Mouse (Mus musculus): ENCODE results near the gene Ate1. TPM values are rescaled to one million over a fixed set of nuclear protein-coding genes. Genes with fewer than 3 reads are reported as not detected.
"Not testable (repeated sequence)": the region's sequence is repeated elsewhere in the genome, so short reads cannot be mapped to it uniquely, and the experiment has no call there.

Gene Ate1
- total RNA-seq, 2 experiments from 2014 or later: 71.0 to 72.3 TPM

DNA sequence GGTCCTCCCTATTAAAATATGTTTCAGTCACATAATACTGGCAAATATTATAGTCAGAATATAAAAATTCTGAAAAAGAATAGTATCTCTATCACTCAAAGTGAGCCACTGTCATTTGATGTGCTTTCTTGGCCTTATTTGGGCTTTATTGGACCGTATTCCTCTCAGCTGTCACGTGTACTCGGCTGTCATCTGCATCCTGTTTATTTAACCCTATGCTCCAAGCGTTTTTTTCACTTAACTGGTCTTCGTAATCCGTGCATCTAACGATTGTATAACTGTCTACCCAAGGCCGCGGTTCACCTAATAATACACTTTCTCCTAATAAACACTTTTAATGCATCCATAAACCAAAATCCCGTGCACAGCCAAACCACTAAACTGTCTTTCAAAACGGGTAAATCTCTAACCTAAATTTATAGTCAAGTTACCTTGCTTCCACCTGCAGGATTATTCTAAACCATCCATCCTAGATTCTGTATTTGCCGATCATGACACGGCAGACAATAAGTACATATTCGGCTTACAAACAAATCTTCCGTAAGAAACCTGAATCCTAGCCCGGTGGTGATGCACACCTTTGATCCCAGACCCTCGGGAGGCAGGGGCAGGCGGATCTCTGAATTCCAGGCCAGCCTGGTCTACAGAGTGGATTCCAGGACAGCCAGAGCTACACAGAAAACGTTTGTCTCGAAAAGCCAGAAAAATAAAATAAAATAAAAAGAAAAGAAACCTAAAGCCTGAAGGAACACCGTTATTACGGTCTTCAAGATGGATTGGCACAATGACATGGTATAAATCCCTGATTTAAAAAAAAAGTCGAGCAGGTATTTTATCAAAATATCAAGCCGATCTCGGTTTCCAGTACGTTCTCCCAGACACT, 1.7 kb downstream of the Ate1 start:
- DNase-seq (ENCODE audit: low spot score in 2 of 2): no peak
- no peak for TF ChIP-seq CTCF (conservative IDR thresholded peaks at IDR 0.05)
- Histone ChIP-seq H3K4me3 (peak overlapping the region; percentile 98), H3K27ac (peak overlapping the region; percentile 97)

DNA sequence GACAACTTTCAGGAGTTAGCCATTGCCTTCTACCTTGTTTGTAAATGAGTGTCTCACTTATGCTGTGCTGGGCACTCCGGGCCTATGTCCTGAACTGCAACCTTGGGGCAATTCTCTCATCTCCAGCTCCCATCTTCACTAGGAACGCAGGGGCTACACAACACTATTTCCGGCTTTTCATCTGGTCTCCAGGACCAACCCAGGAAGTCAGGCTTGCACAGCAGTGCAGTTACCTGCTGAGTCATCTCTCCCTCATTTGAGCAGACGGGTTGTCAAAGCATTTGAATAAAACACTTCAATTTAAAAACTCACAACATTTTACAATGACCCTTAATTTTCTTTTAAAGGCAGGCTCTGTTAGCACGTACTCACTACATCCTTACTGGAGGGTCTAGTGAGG, 9.9 kb downstream of the Ate1 start:
- Histone ChIP-seq H3K4me3 (no peak overlapping the region), H3K27ac (no peak overlapping the region)
- TF ChIP-seq CTCF (conservative IDR thresholded peaks at IDR 0.05): no peak
- DNase-seq (ENCODE audit: low spot score in 2 of 2): no peak

DNA sequence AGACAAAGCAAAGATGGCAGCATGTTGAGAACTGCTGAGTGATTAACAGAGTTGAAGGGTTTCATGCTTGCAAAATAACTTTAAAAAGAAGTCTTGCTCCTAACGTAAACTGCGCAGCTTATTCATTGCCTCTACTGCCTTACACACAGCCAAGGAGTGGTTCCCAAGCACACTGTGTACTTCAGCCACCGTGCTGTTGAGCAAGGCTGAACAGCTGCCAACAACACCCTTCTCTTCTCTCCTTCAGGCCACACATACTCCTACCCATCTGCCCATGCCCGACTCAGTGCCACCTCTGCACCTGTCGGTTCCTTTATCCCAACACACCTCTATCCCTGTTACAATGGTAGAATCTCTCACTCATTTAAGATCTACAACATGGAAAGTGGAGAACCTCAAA, 17.2 kb downstream of the Ate1 start:
- H3K27ac ChIP-seq: no peak overlapping the region
- no peak overlapping the region for H3K4me3 ChIP-seq
- TF ChIP-seq CTCF (conservative IDR thresholded peaks at IDR 0.05): no peak
- DNase-seq (ENCODE audit: low spot score in 2 of 2): no peak

DNA sequence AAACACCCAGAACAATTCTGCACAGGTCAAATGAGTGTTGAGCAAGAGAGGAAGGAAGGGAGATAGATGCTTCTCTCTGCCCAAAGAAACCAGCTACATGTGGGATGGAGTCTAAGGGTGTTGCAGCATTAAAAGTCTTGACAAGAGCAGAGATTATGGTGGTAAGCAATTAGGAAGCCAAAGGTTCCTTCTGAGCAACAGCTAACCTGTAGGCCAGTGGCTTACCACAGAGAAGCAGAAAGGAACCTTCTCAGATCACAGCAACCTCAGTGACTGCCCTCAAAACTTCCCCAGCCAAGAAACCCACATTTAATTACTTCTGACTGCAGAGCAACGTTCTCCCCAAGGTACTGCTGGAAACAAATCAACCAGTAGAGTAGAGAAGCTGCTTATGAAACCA, 18.7 kb downstream of the Ate1 start:
- H3K27ac ChIP-seq: no peak overlapping the region
- no peak for DNase-seq (ENCODE audit: low spot score in 2 of 2)
- TF ChIP-seq CTCF (conservative IDR thresholded peaks at IDR 0.05): no peak

DNA sequence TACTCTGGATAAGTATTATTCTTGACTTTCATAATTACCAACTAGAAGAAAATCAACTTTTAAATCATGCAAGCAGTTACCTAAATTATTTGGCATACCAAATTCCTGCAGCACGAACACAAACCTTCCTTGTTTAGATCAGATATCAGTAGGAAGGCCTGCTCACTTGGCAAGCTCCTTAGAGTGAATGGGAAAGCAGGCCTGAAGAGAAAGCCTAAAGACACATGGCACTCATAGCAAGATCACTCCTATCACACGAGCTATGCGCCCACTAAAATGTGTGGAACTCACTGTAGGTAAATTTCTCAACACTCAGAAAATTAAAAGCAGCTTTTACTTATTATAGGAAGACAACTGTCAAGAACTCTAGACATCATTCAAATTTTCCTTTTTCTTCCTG, 26.8 kb downstream of the Ate1 start:
- Histone ChIP-seq H3K4me3 (no peak overlapping the region), H3K27ac (peak overlapping the region; percentile 47; the same call in 1 of the 2 replicates)
- no peak for TF ChIP-seq CTCF (conservative IDR thresholded peaks at IDR 0.05)
- DNase-seq (ENCODE audit: low spot score in 2 of 2): no peak

More for the DNA sequence above, 18.7 kb downstream of the Ate1 start:
- H3K4me3 ChIP-seq: no peak overlapping the region

DNA sequence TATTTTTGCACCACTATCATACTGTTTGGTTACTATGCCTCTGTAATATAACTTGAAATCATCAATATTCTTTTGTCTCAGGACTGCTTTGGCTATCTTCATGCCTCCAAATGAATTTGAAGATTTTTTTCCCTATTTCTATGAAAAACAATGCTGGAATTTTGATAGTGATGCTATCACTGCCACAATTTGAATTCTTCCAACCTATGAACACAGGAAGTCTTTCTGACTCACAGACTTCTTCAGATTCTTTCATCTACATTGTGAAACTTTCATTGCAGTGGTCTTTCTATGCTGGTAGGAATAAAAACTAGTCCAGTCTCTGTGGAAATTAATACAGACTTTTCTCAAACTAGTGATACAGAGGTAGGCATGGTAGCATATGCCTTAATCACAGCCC, 28.1 kb downstream of the Ate1 start:
- no peak overlapping the region for H3K27ac ChIP-seq
- DNase-seq (ENCODE audit: low spot score in 2 of 2): no peak
- no peak for TF ChIP-seq CTCF (conservative IDR thresholded peaks at IDR 0.05)
- H3K4me3 ChIP-seq: no peak overlapping the region

DNA sequence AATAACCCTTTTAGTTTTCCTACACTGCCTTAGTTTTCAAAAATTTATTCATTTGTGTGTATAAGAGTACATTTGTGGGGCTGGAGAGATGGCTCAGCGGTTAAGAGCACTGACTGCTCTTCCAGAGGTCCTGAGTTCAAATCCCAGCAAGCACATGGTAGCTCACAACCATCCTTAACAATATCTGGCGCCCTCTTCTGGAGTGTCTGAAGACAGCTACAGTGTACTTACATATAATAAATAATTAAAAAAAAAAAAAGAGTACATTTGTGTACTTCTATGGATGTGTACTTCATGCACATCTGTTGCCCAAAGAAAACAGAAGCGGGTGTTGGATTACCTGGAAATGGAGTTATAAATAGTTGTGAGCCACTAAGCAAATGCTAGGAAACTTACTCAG, 41.2 kb downstream of the Ate1 start:
- not testable (repeated sequence) for H3K4me3 ChIP-seq; H3K27ac ChIP-seq; DNase-seq (ENCODE audit: low spot score in 2 of 2)
- TF ChIP-seq CTCF (conservative IDR thresholded peaks at IDR 0.05): peak; percentile 62

DNA sequence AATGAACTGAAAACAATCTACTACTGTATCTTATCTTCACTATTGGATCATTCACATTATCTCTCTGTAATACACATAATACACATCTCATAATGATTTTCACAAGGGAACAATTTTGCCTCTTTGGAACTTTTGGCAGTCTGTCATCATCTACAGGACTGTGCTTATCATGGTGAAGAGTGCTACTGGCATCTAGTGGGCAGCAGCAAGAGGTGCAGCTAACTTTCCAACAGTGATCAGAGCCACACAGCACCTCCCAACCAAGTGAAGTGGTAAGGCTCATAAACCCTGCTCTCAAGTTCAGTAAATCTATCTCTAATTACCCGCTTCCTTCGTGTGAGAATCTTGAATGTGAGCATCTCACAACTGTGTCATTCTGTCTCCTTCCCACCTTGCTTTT, 44.2 kb downstream of the Ate1 start:
- no peak overlapping the region for H3K27ac ChIP-seq
- H3K4me3 ChIP-seq: no peak overlapping the region
- peak; percentile 98 for TF ChIP-seq CTCF (conservative IDR thresholded peaks at IDR 0.05)
- DNase-seq (ENCODE audit: low spot score in 2 of 2): peak; percentile 61 to 74

DNA sequence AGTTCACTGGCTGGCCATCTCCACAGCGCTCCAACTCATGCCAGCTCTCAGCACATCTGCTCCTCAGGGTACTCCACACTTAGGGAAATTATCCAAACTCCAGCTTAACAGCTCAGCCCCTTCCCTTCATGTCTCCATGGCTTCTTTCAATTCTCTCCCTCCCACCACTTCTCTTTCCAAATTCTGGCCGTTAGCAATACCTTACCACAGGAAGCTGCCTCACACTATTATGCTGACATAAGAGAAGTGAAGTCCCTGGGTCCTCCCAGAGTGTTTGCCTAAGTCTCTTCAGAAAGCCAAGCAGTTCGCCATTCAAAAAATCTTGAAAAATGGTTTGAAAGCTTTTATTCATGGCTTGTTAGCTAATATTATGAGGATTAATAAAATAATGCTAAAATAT, 46.3 kb downstream of the Ate1 start:
- no peak overlapping the region for H3K4me3 ChIP-seq
- no peak overlapping the region for H3K27ac ChIP-seq
- no peak for DNase-seq (ENCODE audit: low spot score in 2 of 2)
- TF ChIP-seq CTCF (conservative IDR thresholded peaks at IDR 0.05): no peak

DNA sequence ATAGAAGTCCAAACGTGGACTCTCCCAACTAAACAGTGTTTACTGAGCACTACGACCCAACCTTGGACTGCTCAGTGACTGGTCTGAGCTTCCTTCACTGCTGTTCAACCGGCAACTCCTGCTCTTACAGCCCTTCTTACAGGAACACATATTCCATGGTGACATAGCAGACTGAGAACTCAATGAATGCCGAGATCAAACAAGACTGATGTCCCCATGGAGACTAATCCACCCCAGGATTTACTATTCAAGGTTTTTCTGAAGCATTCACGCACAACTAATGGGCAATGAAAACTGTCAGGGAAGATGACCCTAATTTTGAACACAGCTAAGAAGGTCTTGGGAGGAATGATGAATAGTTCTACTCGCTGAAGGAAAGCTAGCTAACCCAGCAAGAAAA, 47.5 kb downstream of the Ate1 start:
- Histone ChIP-seq H3K4me3 (no peak overlapping the region), H3K27ac (no peak overlapping the region)
- no peak for DNase-seq (ENCODE audit: low spot score in 2 of 2)
- TF ChIP-seq CTCF (conservative IDR thresholded peaks at IDR 0.05): no peak

DNA sequence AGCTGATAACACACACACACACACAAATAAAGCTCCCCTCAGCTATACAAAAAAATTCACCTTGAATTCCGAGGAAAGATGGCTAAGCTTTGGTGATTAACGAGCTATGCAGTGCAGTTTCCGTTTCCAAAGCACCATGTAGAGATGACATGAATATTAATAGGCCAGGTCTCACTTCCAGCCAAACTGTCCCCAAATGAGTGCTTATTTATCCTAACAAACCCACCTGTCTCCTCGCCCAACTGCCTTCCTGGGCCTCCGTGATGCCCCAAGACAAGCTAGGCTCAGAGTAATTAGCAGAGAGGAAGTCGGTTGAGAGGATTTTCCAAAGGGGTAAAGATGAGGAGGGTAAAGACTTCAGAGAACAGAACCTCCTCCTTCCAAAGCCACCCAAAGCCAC, 49.1 kb downstream of the Ate1 start:
- DNase-seq (ENCODE audit: low spot score in 2 of 2): no peak
- Histone ChIP-seq H3K4me3 (no peak overlapping the region), H3K27ac (peak overlapping the region; percentile 43)
- no peak for TF ChIP-seq CTCF (conservative IDR thresholded peaks at IDR 0.05)

DNA sequence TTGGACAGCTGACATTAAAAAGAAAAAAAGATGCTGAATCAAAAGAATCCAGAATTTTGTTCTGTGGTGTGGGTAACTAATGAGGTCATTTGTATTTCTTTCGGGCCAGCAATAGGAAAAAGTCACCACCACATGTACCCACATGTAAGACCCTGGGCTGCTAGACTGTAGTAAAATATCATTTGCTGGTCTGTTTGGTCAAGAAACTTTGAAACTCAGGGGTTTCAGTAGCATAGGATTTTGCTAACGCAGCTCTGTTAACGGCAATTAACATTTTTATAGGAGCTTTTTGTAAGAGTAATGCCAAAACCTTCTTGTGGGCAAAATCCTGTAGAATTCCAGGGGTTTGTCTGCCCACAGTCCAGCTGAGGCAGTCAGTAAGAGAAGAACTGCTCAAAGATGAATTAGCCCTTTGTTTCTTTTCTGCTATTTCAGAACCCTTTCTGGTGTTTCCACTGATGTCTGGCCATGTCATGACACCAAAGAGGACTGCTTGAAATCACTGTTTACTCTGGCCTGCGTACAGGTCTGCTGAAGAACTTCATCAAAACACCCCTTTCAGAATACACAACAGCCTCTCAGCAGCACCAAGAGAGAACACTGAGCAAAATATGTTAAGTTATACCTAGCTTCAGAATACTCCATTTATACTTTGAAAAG, 64.5 kb downstream of the Ate1 start:
- Histone ChIP-seq H3K27ac (peak overlapping the region; percentile 64), H3K4me3 (no peak overlapping the region)
- TF ChIP-seq CTCF (conservative IDR thresholded peaks at IDR 0.05): no peak
- no peak for DNase-seq (ENCODE audit: low spot score in 2 of 2)

DNA sequence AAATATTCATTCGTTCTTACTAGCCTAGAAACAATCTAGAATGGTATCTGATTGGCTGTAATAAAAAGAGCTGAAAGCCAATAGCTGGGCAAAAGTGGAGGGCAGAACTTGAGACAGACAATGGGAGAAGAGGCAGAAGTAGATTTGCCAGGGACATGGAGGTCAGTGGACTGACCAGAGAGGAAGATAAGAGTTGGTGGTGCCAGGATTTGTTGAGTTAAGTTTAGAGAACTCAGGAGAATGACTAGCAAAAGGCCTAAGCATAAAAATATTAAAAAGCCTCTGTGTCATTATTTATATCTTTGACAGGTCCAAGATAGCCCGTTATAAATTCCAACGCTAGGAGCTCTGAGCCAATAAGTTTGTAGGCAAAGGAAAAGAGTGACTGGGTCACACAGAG, 65.9 kb downstream of the Ate1 start:
- no peak for DNase-seq (ENCODE audit: low spot score in 2 of 2)
- Histone ChIP-seq H3K27ac (no peak overlapping the region), H3K4me3 (no peak overlapping the region)
- no peak for TF ChIP-seq CTCF (conservative IDR thresholded peaks at IDR 0.05)

DNA sequence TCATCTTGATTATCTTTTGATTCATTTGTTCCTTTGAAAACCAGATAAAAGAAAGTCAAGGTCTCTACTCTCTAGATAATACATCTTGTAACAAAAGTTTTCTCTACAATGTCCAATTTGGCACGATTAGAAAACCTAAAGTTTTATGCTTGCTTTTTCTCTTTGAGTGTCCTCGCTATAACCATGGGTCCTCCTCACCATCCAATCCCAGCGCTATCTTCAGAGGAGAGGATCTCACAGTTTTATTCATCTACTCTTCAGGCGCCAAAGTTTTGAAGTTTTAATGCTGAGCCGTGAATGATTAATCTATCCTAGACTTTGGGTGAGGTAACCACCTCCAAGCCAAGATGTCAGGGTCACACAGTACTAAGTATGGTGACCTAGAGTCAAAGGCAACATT, 84.4 kb downstream of the Ate1 start:
- no peak for TF ChIP-seq CTCF (conservative IDR thresholded peaks at IDR 0.05)
- Histone ChIP-seq H3K27ac (no peak overlapping the region), H3K4me3 (no peak overlapping the region)
- DNase-seq (ENCODE audit: low spot score in 2 of 2): no peak

Measured in layer of hippocampus, adult 2 months (tissue).